Mouse (Mus musculus) bone marrow, adult 2 months (tissue): Measurements from ENCODE around the gene Bnipl.

Experiments
- CTCF ChIP-seq: fragments of 200-500 bp; IDR thresholded peaks from 2 replicates; pipeline ENCODE4 v1.5.1; 2011; ENCODE audit warnings: low read length, control low read depth; ENCODE audit not compliant: control insufficient read depth, insufficient read depth
- POLR2A ChIP-seq: fragments of 200-500 bp; IDR thresholded peaks from 2 replicates; pipeline ENCODE4 v1.6.1; 2011; ENCODE audit warnings: low read depth, mild to moderate bottlenecking, control low read depth, low read length, borderline replicate concordance; ENCODE audit not compliant: control insufficient read depth

DNA sequence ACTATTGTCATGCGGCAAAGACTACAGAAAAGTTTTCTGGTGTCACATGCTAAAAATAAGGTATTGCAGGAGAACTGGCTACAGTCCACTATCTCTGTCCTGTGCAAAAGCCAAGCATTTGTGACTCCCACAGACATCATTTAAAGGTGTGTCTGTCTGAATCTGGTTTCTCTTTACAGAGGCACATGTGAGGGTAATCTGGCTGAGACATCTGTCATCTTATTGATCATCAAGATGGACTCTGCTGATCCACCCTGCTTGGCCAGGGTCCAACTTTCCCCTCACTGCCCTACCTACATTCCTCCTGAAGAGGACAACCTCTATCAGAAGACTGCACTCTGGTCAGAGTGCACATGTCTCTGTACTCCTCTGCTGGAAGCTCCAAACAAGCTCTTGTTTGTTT lies 26.2 kb upstream of the Bnipl start:
- no peak for TF ChIP-seq POLR2A
- TF ChIP-seq CTCF: no peak
